Mouse (Mus musculus): ENCODE data around the gene Ccdc183. TPM values are rescaled to one million over a fixed set of nuclear protein-coding genes. Genes with fewer than 3 reads are reported as not detected.

The Ccdc183 gene
- total RNA-seq, 2 experiments from 2014 or later, result not detected

Other genes with a start within 250 kb of the Ccdc183 start
- gene Sapcd2, start 245.4 kb downstream of the Ccdc183 start, total RNA-seq (2021), result 1 to 10 TPM; 3.2 to 4.1 TPM
- gene Entpd2, start 221.8 kb downstream of the Ccdc183 start, total RNA-seq (2021), result 10 to 100 TPM; 16.3 to 17.7 TPM
- gene Npdc1, start 218.3 kb downstream of the Ccdc183 start, total RNA-seq (2021), result 100 to 1,000 TPM; 426 to 435 TPM
- gene Fut7, start 194.4 kb downstream of the Ccdc183 start, total RNA-seq (2021), result under 1 TPM; 0.15 to 0.76 TPM
- gene Abca2, start 189.0 kb downstream of the Ccdc183 start, total RNA-seq (2021), result 100 to 1,000 TPM; 173 to 176 TPM
- 1 to 10 TPM in 1 of 2 experiments, under 1 TPM in 1; 0.66 to 1.0 TPM for gene Clic3, start 160.8 kb downstream of the Ccdc183 start, total RNA-seq (2021)
- gene Paxx, start 156.6 kb downstream of the Ccdc183 start, total RNA-seq (2021), result 10 to 100 TPM; 56.7 to 61.3 TPM
- 100 to 1,000 TPM; 572 to 608 TPM for gene Ptgds, start 147.6 kb downstream of the Ccdc183 start, total RNA-seq (2021)
- not detected for gene Lcn12, start 123.8 kb downstream of the Ccdc183 start, total RNA-seq (2021)
- 100 to 1,000 TPM; 114 to 115 TPM for gene Fbxw5, start 116.9 kb downstream of the Ccdc183 start, total RNA-seq (2021)
- 1 to 10 TPM; 1.3 to 2.1 TPM for gene C8g, start 116.0 kb downstream of the Ccdc183 start, total RNA-seq (2021)
- gene Traf2, start 70.7 kb downstream of the Ccdc183 start, total RNA-seq (2021), result 10 to 100 TPM; 10.9 to 12.0 TPM
- 100 to 1,000 TPM; 212 to 213 TPM for gene Edf1, start 59.8 kb downstream of the Ccdc183 start, total RNA-seq (2021)
- gene Mamdc4, start 42.8 kb downstream of the Ccdc183 start, total RNA-seq (2021), result 1 to 10 TPM; 2.1 to 4.0 TPM
- 10 to 100 TPM; 63.0 to 66.2 TPM for gene Phpt1, start 42.5 kb downstream of the Ccdc183 start, total RNA-seq (2021)
- 100 to 1,000 TPM in 1 of 2 experiments, 10 to 100 TPM in 1; 98.6 to 102 TPM for gene Ajm1, start 35.9 kb downstream of the Ccdc183 start, total RNA-seq (2021)
- gene Rabl6, start 9.2 kb downstream of the Ccdc183 start, total RNA-seq (2021), result 100 to 1,000 TPM; 150 to 155 TPM
- gene Tmem141, start 4.3 kb upstream of the Ccdc183 start, total RNA-seq (2021), result 10 to 100 TPM; 16.7 to 17.5 TPM
- gene Fcna, start 10.4 kb upstream of the Ccdc183 start, total RNA-seq (2021), result 1 to 10 TPM in 1 of 2 experiments, under 1 TPM in 1; 0.56 to 1.1 TPM
- gene Lcn8, start 35.4 kb upstream of the Ccdc183 start, total RNA-seq (2021), result not detected
- not detected for gene Lcn5, start 40.3 kb upstream of the Ccdc183 start, total RNA-seq (2021)
- gene Lcn6, start 59.1 kb upstream of the Ccdc183 start, total RNA-seq (2021), result not detected
- gene Lcn10, start 65.0 kb upstream of the Ccdc183 start, total RNA-seq (2021), result not detected
- gene Obp2a, start 82.4 kb upstream of the Ccdc183 start, total RNA-seq (2021), result not detected
- 10 to 100 TPM; 92.5 to 96.1 TPM for gene Bmyc, start 89.1 kb upstream of the Ccdc183 start, total RNA-seq (2021)
- gene Obp2b, start 119.3 kb upstream of the Ccdc183 start, total RNA-seq (2021), result not detected
- gene Lcn3, start 147.9 kb upstream of the Ccdc183 start, total RNA-seq (2021), result not detected
- not detected for gene Lcn11, start 159.3 kb upstream of the Ccdc183 start, total RNA-seq (2021)
- not detected for gene Gm13539, start 164.6 kb upstream of the Ccdc183 start, total RNA-seq (2021)
- not detected for gene Glt6d1, start 198.2 kb upstream of the Ccdc183 start, total RNA-seq (2021)
- gene Lcn9, start 205.5 kb upstream of the Ccdc183 start, total RNA-seq (2021), result not detected
- gene Sohlh1, start 229.6 kb upstream of the Ccdc183 start, total RNA-seq (2021), result not detected
- 10 to 100 TPM; 39.9 to 43.2 TPM for gene Kcnt1, start 246.1 kb upstream of the Ccdc183 start, total RNA-seq (2021)

Measured in layer of hippocampus, adult 18-20 months (tissue).